15 mouse cellular contexts compared by ENCODE assay signal in genomic region chr9:71676988-71677688, GRCm38 (mm10).
DNase-seq lines count a peak whose midpoint lies in the region; ATAC-seq and TF ChIP-seq lines count a peak whose summit lies in the region.
"Had no signal": no experiment of that assay in that cellular context is flagged by ENCODE, and none has a peak within 500 bp of the region (broad histone marks: within the 10 kb centered on the region; RNA-seq: fewer than 3 reads in every experiment).

No protein-coding gene starts in this region.

- ATAC-seq in stomach, embryonic 14.5 days (ENCODE audit: insufficient number of reproducible peaks, insufficient read depth, low FRiP score, low read depth) = no peak
- no peak for ATAC-seq in stomach, postnatal 0 days (ENCODE audit: low FRiP score, low TSS enrichment)
- peak; percentile 61; the same call in 1 of the 2 replicates for ATAC-seq in intestine, embryonic 16.5 days
- ATAC-seq in megakaryocyte, adult 5-6 weeks (ENCODE audit: poor library complexity, severe bottlenecking) = no peak

- no peak overlapping the region for H3K9ac ChIP-seq in stomach, embryonic 14.5 days (replicated peaks; ENCODE audit: low read depth, low read length)
- H3K9ac ChIP-seq in stomach, postnatal 0 days (ENCODE audit: low read length) = no peak overlapping the region
- H3K9ac ChIP-seq in intestine, embryonic 16.5 days (ENCODE audit: low read depth, low read length) = no peak overlapping the region
- H3K9ac ChIP-seq: embryonic facial prominence, embryonic 13.5 days; forebrain, embryonic 12.5 days; hindbrain, embryonic 15.5 days; stomach, embryonic 15.5 days had no signal

- TF ChIP-seq EP300 in stomach, postnatal 0 days (optimal IDR thresholded peaks at IDR 0.05) = no peak

- no peaks in the 10 kb centered on the region; the same call in 1 of the 2 replicates for H3K36me3 ChIP-seq in kidney, adult 2 months (ENCODE audit: control insufficient read depth, insufficient read depth, low read length)
- H3K36me3 ChIP-seq in stomach, embryonic 14.5 days (ENCODE audit: control insufficient read depth, insufficient read depth, low read length) = no peaks in the 10 kb centered on the region
- no peaks in the 10 kb centered on the region; the same call in 1 of the 2 replicates for H3K36me3 ChIP-seq in stomach, postnatal 0 days (ENCODE audit: control insufficient read depth, insufficient read depth, low read length)
- H3K36me3 ChIP-seq in intestine, embryonic 16.5 days (ENCODE audit: control insufficient read depth, insufficient read depth, low read length) = no peaks in the 10 kb centered on the region
- H3K36me3 ChIP-seq: forebrain, embryonic 12.5 days; hindbrain, embryonic 15.5 days; stomach, embryonic 15.5 days had no signal

- peak; percentile 52 for DNase-seq in kidney, adult 2 months
- no peak for DNase-seq in kidney, postnatal 36 days
- DNase-seq in stomach, postnatal 0 days (ENCODE audit: low spot score) = no peak
- DNase-seq in frontal cortex, postnatal 10 days (ENCODE audit: low spot score in 2 of 2) = no peak
- DNase-seq: cerebellum, adult 8-10 months; gastrocnemius, postnatal 14 days had no signal

- WGBS in kidney, adult 2 months = 65% methylated on average over 5 of the region's 5 CpGs
- WGBS in stomach, embryonic 14.5 days = 23% methylated on average over 5 of the region's 5 CpGs
- WGBS in stomach, postnatal 0 days = 37% methylated on average over 5 of the region's 5 CpGs
- WGBS in intestine, embryonic 16.5 days = 33% methylated on average over 5 of the region's 5 CpGs

- TF ChIP-seq CTCF in kidney, adult 2 months (conservative IDR thresholded peaks at IDR 0.05; ENCODE audit: insufficient read depth, insufficient read length, low read depth, low read length) = no peak
- no peak for TF ChIP-seq CTCF in stomach, postnatal 0 days (IDR thresholded peaks at IDR 0.05; ENCODE audit: low read depth)

- no peak for TF ChIP-seq POLR2A in kidney, adult 2 months (IDR thresholded peaks at IDR 0.05; ENCODE audit: low read depth, low read length)

- H3K4me1 ChIP-seq in kidney, adult 2 months (ENCODE audit: control insufficient read depth, insufficient read depth, low read length) = peaks cover 43% of the 10 kb centered on the region
- peaks cover 9% of the 10 kb centered on the region; the same call in 1 of the 2 replicates for H3K4me1 ChIP-seq in stomach, embryonic 14.5 days (ENCODE audit: control insufficient read depth, insufficient read depth, low read length)
- 0 out of 2 replicates have a peak, but pooled peaks cover 3% of the 10 kb centered on the region for H3K4me1 ChIP-seq in stomach, postnatal 0 days (replicated peaks; ENCODE audit: control insufficient read depth, insufficient read depth)
- H3K4me1 ChIP-seq in intestine, embryonic 16.5 days (ENCODE audit: control insufficient read depth, insufficient read depth, low read length) = peaks cover 17% of the 10 kb centered on the region
- H3K4me1 ChIP-seq: hindbrain, embryonic 15.5 days had no signal

- no peaks in the 10 kb centered on the region for H3K27me3 ChIP-seq in kidney, adult 2 months (replicated peaks; ENCODE audit: control insufficient read depth, insufficient read depth, low read length)
- H3K27me3 ChIP-seq in stomach, embryonic 14.5 days (ENCODE audit: control insufficient read depth, insufficient read depth, low read length) = no peaks in the 10 kb centered on the region
- no peaks in the 10 kb centered on the region for H3K27me3 ChIP-seq in stomach, postnatal 0 days (ENCODE audit: control insufficient read depth, insufficient read depth, low read length)
- no peaks in the 10 kb centered on the region for H3K27me3 ChIP-seq in intestine, embryonic 16.5 days (replicated peaks; ENCODE audit: control insufficient read depth, insufficient read depth, low read length)
- H3K27me3 ChIP-seq: CH12.LX; embryonic facial prominence, embryonic 13.5 days; forebrain, embryonic 12.5 days; hindbrain, embryonic 15.5 days; stomach, embryonic 15.5 days had no signal

- H3K4me3 ChIP-seq in kidney, adult 2 months (ENCODE audit: insufficient read depth, low read depth, low read length) = no peak overlapping the region
- no peak overlapping the region for H3K4me3 ChIP-seq in stomach, embryonic 14.5 days (ENCODE audit: low read depth, low read length)
- H3K4me3 ChIP-seq in stomach, postnatal 0 days (ENCODE audit: low read depth, low read length) = no peak overlapping the region
- H3K4me3 ChIP-seq in intestine, embryonic 16.5 days (ENCODE audit: low read length) = no peak overlapping the region
- H3K4me3 ChIP-seq: embryonic facial prominence, embryonic 13.5 days; forebrain, embryonic 12.5 days; hindbrain, embryonic 15.5 days; layer of hippocampus, adult 2 months; stomach, embryonic 15.5 days had no signal

- no peaks in the 10 kb centered on the region for H3K9me3 ChIP-seq in stomach, embryonic 14.5 days (ENCODE audit: control insufficient read depth, low read depth, low read length)
- H3K9me3 ChIP-seq in stomach, postnatal 0 days (ENCODE audit: control insufficient read depth, low read length) = no peaks in the 10 kb centered on the region
- no peaks in the 10 kb centered on the region for H3K9me3 ChIP-seq in intestine, embryonic 16.5 days (ENCODE audit: control insufficient read depth, low read length)
- H3K9me3 ChIP-seq: forebrain, embryonic 12.5 days; hindbrain, embryonic 15.5 days had no signal

- no peak overlapping the region for H3K4me2 ChIP-seq in stomach, embryonic 14.5 days (replicated peaks; ENCODE audit: low read depth, low read length)
- no peak overlapping the region for H3K4me2 ChIP-seq in stomach, postnatal 0 days (replicated peaks; ENCODE audit: low read depth)
- H3K4me2 ChIP-seq in intestine, embryonic 16.5 days (ENCODE audit: low read depth, low read length) = no peak overlapping the region
- H3K4me2 ChIP-seq: embryonic facial prominence, embryonic 13.5 days; forebrain, embryonic 12.5 days; hindbrain, embryonic 15.5 days; stomach, embryonic 15.5 days had no signal

- peak overlapping the region; percentile 72 for H3K27ac ChIP-seq in kidney, adult 2 months (ENCODE audit: insufficient read depth, low read depth, low read length)
- peak overlapping the region; percentile 48; the same call in 1 of the 2 replicates for H3K27ac ChIP-seq in stomach, embryonic 14.5 days (ENCODE audit: low read length)
- no peak overlapping the region for H3K27ac ChIP-seq in stomach, postnatal 0 days (replicated peaks)
- H3K27ac ChIP-seq in intestine, embryonic 16.5 days (ENCODE audit: low read length) = no peak overlapping the region
- H3K27ac ChIP-seq: forebrain, embryonic 12.5 days; hindbrain, embryonic 15.5 days; layer of hippocampus, adult 2 months had no signal

Comparison
In these comparisons a context has a peak if more than half of its experiments do, and no peak if none do; other contexts are left out.
1. H3K27ac ChIP-seq: peak in kidney, adult 2 months (single experiment) and stomach, embryonic 14.5 days (single experiment); none in stomach, postnatal 0 days (single experiment) and intestine, embryonic 16.5 days (single experiment).